Mouse (Mus musculus): ENCODE measurements at regions not wholly inside any gene's neighbourhood (a gene's known extent, or its start where the extent isn't known, plus 50 kb on each side); places are given as distances from the start of the nearest gene placed in this dataset.

DNA sequence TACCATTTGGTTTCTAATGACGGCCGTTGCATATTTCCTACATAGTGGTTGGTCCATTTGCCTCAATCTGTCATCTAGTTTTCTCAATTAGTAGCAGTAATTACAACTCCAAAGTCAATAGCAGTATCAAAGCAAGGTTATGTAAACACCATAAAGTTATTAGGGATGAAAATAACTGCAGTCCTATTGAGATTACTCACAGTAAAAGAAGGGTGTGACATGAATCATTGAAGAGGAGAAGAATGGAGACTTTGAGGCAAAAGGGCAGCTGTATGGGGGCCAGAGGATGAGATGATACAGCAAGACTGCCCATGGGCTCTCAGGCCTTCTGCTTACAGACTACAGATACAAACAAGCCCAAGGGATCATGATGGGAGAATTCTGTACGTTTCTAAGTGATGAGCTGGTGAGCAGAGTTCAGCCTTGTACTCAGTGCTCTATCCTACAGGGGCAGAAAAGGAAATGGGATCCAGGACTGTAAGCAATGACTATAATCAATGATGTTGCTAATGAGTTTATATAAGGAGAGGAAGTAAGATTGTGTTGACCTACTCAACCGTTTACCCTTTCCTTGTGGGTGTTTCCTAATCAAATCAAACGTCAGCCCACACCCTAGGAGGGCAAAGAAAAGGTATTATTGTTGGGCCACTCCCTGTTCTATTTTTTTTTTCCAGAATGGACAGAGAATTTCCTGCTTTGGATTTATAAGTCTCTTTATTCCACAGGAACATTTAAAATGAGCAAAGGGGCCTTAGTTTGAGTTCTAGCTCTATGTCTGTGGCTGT, 213.0 kb downstream of the Gm5447 start:
- TF ChIP-seq MAX (IDR thresholded peaks at IDR 0.05; ENCODE audit: low read depth) (no peak), MYOG (IDR thresholded peaks at IDR 0.05; ENCODE audit: control insufficient read depth in 1 of 3, insufficient read depth in 1 of 3, insufficient read length in 2 of 3, low read depth in 2 of 3) (no peak), POLR2A (IDR thresholded peaks at IDR 0.05; ENCODE audit: insufficient read length, low read depth) (no peak), POLR2AphosphoS2 (IDR thresholded peaks at IDR 0.05; ENCODE audit: insufficient read length, low read depth) (no peak), MYOD1 (IDR thresholded peaks at IDR 0.05; ENCODE audit: control insufficient read depth in 1 of 3, insufficient read length in 2 of 3, low read depth in 2 of 3) (peak in 1 of 3 experiments; percentile 31), REST (IDR thresholded peaks at IDR 0.05; ENCODE audit: insufficient read depth, insufficient read length) (no peak), CEBPB (IDR thresholded peaks at IDR 0.05; ENCODE audit: insufficient read depth, poor library complexity, severe bottlenecking) (no peak), SRF (IDR thresholded peaks at IDR 0.05; ENCODE audit: control insufficient read depth, insufficient read length, low read depth) (no peak), USF1 (IDR thresholded peaks at IDR 0.05; ENCODE audit: low read depth) (no peak)

Data from myocyte (in vitro differentiated cells).